Mouse (Mus musculus) liver, embryonic 14.5 days (tissue): ENCODE measurements around the gene Plcl2. TPM values are rescaled to one million over a fixed set of nuclear protein-coding genes. Genes with fewer than 3 reads are reported as not detected.
A peak's percentile ranks its signal among the peaks of the same experiment; 100 is the strongest.

Experiments used
- ATAC-seq: fragments of 200-750 bp; cut with Nextera tagmentation; 2 replicates; pipeline ENCODE4 v1.8.0; 2017; ENCODE audit warnings: moderate number of reproducible peaks, mild to moderate bottlenecking, moderate library complexity; ENCODE audit not compliant: insufficient read depth
- DNase-seq, 3 experiments: peaks; one replicate each; pipeline ENCODE4 v3.0.0-alpha.2; 2012 to 2013; ENCODE audit warnings: low read depth in 3 of 3, low spot score in 3 of 3
- H3K27ac ChIP-seq: fragments of 300-500 bp; sonication (generic); 2 replicates; pipeline ENCODE4 v1.5.1; 2014; ENCODE audit warnings: moderate library complexity, mild to moderate bottlenecking, control low read depth, inconsistent platforms
- H3K27me3 ChIP-seq: fragments of 300-500 bp; sonication (generic); 2 replicates; pipeline ENCODE4 v1.6.1; 2014; ENCODE audit warnings: mild to moderate bottlenecking, low read length, moderate library complexity; ENCODE audit not compliant: control insufficient read depth, insufficient read depth
- H3K36me3 ChIP-seq: fragments of 300-500 bp; sonication (generic); replicated peaks from 2 replicates; pipeline ENCODE4 v1.6.1; 2014; ENCODE audit warnings: low read depth; ENCODE audit not compliant: control insufficient read depth, insufficient read depth
- H3K4me1 ChIP-seq, 2 experiments: fragments of 200-500 bp in 1 of 2; fragments of 300-500 bp in 1 of 2; sonication (generic) in 1 of 2; replicated peaks; 2 replicates each; pipeline ENCODE4 v1.6.1; 2012 to 2014; ENCODE audit warnings: antibody characterized with exemption in 1 of 2, inconsistent platforms in 1 of 2, low read length in 1 of 2; ENCODE audit not compliant: control insufficient read depth in 2 of 2, insufficient read depth in 2 of 2
- H3K4me2 ChIP-seq: fragments of 300-500 bp; sonication (generic); 2 replicates; pipeline ENCODE4 v1.6.1; 2014; ENCODE audit warnings: low read depth, mild to moderate bottlenecking, control low read depth, moderate library complexity
- H3K4me3 ChIP-seq, 2 experiments: fragments of 200-500 bp in 1 of 2; fragments of 300-500 bp in 1 of 2; sonication (generic) in 1 of 2; 2 replicates each; pipeline ENCODE4 v1.5.1; 2012 to 2014; ENCODE audit warnings: low read depth in 2 of 2, low read length in 2 of 2, mild to moderate bottlenecking in 2 of 2, control low read depth in 1 of 2, inconsistent platforms in 1 of 2, moderate library complexity in 1 of 2; ENCODE audit not compliant: insufficient read depth in 1 of 2
- H3K9ac ChIP-seq: fragments of 300-500 bp; sonication (generic); replicated peaks from 2 replicates; pipeline ENCODE4 v1.6.1; 2014; ENCODE audit warnings: mild to moderate bottlenecking, control low read depth, moderate library complexity
- H3K9me3 ChIP-seq: fragments of 300-500 bp; sonication (generic); 2 replicates; pipeline ENCODE4 v1.6.1; 2016; ENCODE audit warnings: low read length, mixed read lengths; ENCODE audit not compliant: control insufficient read depth
- CTCF ChIP-seq: IDR thresholded peaks from 2 replicates; pipeline ENCODE4 v1.5.1; 2016; ENCODE audit warnings: antibody characterized with exemption, low read depth, control low read depth
- EP300 ChIP-seq: IDR thresholded peaks from 2 replicates; pipeline ENCODE4 v1.6.1; 2016; ENCODE audit warnings: antibody characterized with exemption, low read depth
- WGBS: fragments of 180-500 bp; shearing (Covaris S2); extraction: QIAGEN DNeasy Blood & Tissue Kit; methylation state at CpG from one replicate; pipeline ENCODE4 v1.1.7; 2014; ENCODE audit not compliant: insufficient replicate concordance; 5-methylcytosine and 5-hydroxymethylcytosine counted together
- polyA plus RNA-seq, 2 experiments: library from polyadenylated mRNA; depleted of rRNA in 1 of 2; stranded (reverse) in 1 of 2; unstranded in 1 of 2; fragments of >200 nt; fragmentation: Nextera tagmentation in 1 of 2; extraction: Ambion mirVana in 1 of 2; gene quantifications; 2 replicates each; pipeline versions ENCODE4 v1.2.1 to v1.2.3; 2012 to 2014

Gene Plcl2
- polyA plus RNA-seq, 2 experiments, result 1.2 to 1.9 TPM

- no peaks in the 10 kb centered on the region for H3K4me1 ChIP-seq
- TF ChIP-seq EP300, result no peak
- no peak for TF ChIP-seq CTCF
- no peak for ATAC-seq
- no peak overlapping the region for H3K4me2 ChIP-seq
- 69% methylated on average over 11 of the region's 11 CpGs for WGBS
- H3K27me3 ChIP-seq, result no peaks in the 10 kb centered on the region
- no peaks in the 10 kb centered on the region for H3K9me3 ChIP-seq
- no peak for DNase-seq
- no peaks in the 10 kb centered on the region for H3K36me3 ChIP-seq
- no peak overlapping the region for H3K9ac ChIP-seq
- no peak overlapping the region for H3K4me3 ChIP-seq
- no peak overlapping the region for H3K27ac ChIP-seq
These were observed 166.0 kb downstream of the Plcl2 start for GRCm38 (mm10) chr17:50675231-50675630.

- no peaks in the 10 kb centered on the region for H3K27me3 ChIP-seq
- H3K9ac ChIP-seq, result no peak overlapping the region
- no peak overlapping the region for H3K4me2 ChIP-seq
- DNase-seq (no peak), ATAC-seq (no peak)
- 78% methylated on average over 14 of the region's 14 CpGs for WGBS
- no peaks in the 10 kb centered on the region for H3K9me3 ChIP-seq
- H3K36me3 ChIP-seq, result no peaks in the 10 kb centered on the region
- no peaks in the 10 kb centered on the region for H3K4me1 ChIP-seq
- no peak overlapping the region for H3K27ac ChIP-seq
- TF ChIP-seq EP300, result no peak
- TF ChIP-seq CTCF, result no peak
- H3K4me3 ChIP-seq, result no peak overlapping the region
These were observed 168.1 kb downstream of the Plcl2 start for GRCm38 (mm10) chr17:50677334-50677733.

GRCm38 (mm10) chr17:50677978-50678712, 168.9 kb downstream of the Plcl2 start:
- TF ChIP-seq CTCF, result no peak
- TF ChIP-seq EP300, result no peak
- Histone ChIP-seq H3K4me3 (no peak overlapping the region), H3K9ac (no peak overlapping the region), H3K4me2 (no peak overlapping the region), H3K27ac (no peak overlapping the region), H3K27me3 (no peaks in the 10 kb centered on the region), H3K4me1 (no peaks in the 10 kb centered on the region), H3K9me3 (no peaks in the 10 kb centered on the region), H3K36me3 (no peaks in the 10 kb centered on the region)
- 29% methylated on average over 10 of the region's 10 CpGs for WGBS
- DNase-seq (no peak), ATAC-seq (no peak)

- no peaks in the 10 kb centered on the region for H3K9me3 ChIP-seq
- WGBS, result 53% methylated on average over 2 of the region's 2 CpGs
- no peak overlapping the region for H3K4me2 ChIP-seq
- TF ChIP-seq CTCF (no peak), EP300 (no peak)
- H3K9ac ChIP-seq, result no peak overlapping the region
- ATAC-seq, result no peak
- DNase-seq, result no peak
- H3K27ac ChIP-seq, result no peak overlapping the region
- H3K4me1 ChIP-seq, result no peaks in the 10 kb centered on the region
- H3K4me3 ChIP-seq, result no peak overlapping the region
- H3K36me3 ChIP-seq, result no peaks in the 10 kb centered on the region
- no peaks in the 10 kb centered on the region for H3K27me3 ChIP-seq
These were observed 169.5 kb downstream of the Plcl2 start for GRCm38 (mm10) chr17:50678748-50679147.

GRCm38 (mm10) chr17:50679613-50680534, 170.7 kb downstream of the Plcl2 start:
- TF ChIP-seq EP300 (no peak), CTCF (0 out of 2 replicates have a peak, but pooled peaks have one; percentile 3)
- Histone ChIP-seq H3K27ac (no peak overlapping the region), H3K9ac (no peak overlapping the region), H3K27me3 (no peaks in the 10 kb centered on the region), H3K9me3 (no peaks in the 10 kb centered on the region), H3K4me1 (no peaks in the 10 kb centered on the region), H3K36me3 (no peaks in the 10 kb centered on the region), H3K4me2 (no peak overlapping the region), H3K4me3 (no peak overlapping the region)
- DNase-seq (no peak), ATAC-seq (no peak)
- 73% methylated on average over 12 of the region's 12 CpGs for WGBS
